Mouse (Mus musculus) embryonic fibroblast, embryonic 13.5 days (primary cell): ENCODE results near the gene Efcab3.

Source experiments
- CTCF ChIP-seq: IDR thresholded peaks from 2 replicates; pipeline ENCODE4 v1.5.1; 2011; ENCODE audit warnings: mild to moderate bottlenecking, control low read depth, low read length, moderate library complexity, borderline replicate concordance; ENCODE audit not compliant: insufficient read depth
- POLR2A ChIP-seq: IDR thresholded peaks from 2 replicates; pipeline ENCODE4 v1.6.1; 2011; ENCODE audit warnings: low read depth, mild to moderate bottlenecking, control low read depth, low read length, moderate library complexity

DNA sequence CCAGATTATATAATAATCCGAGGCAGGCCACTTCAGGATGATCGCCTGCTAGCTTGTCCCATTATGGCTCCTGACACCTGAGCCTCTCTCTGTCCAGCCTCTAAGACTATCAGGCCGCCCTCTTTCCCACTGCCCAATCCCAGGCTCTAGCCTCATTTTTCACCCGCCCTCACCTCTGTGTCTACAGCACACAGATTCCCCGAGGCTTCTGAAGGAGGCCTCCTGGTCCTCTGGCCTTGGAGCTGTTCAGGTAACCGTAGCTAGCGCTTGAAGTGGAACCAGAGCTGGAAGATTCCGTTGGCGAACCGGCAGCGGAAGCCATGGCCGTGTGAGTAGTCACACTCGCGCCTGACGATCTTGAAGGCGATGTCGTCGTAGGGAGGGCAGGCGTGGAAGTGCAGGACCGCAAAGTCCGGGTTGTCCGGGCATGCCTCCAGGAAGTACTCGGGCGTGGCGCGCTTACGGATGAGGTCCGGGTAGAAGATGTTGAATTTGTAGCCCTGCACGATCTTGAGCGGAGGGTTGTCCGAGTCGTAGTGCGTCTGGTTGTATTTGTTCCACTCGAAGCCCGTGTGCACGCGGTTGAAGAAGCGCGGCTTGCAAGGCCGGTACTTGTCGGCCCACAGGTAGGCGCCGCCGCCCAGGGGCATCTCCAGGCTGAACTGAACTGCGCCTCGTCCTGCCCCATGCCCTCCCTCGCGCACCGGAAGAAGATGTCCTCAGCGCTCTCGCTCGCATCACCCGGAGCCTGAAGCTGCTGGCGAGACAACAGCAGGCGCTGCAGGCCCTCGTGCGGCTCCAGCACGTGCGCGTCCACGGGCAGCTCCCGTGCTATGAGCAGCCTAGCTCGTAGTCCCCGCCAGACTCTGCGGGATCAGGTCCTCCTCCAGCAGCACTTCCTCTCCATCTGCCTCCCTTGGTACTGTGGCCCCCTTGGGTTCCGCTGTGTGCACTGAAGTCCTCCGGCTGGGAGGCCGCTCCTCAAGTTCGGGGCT, 101.4 kb downstream of the Efcab3 start:
- TF ChIP-seq POLR2A (no peak), CTCF (no peak)
